Mouse (Mus musculus) CD8-positive naive resting alpha-beta T cell, adult 2 months (primary cell): ENCODE results near the gene Dad1.
"Not testable (repeated sequence)": the region's sequence is repeated elsewhere in the genome, so short reads cannot be mapped to it uniquely, and the experiment has no call there.

Experiments used
- DNase-seq, 2 experiments: peaks; one replicate each; pipeline ENCODE4 v3.0.0; 2022; ENCODE audit warnings: low read depth in 2 of 2, low spot score in 2 of 2

The Dad1 gene

DNA sequence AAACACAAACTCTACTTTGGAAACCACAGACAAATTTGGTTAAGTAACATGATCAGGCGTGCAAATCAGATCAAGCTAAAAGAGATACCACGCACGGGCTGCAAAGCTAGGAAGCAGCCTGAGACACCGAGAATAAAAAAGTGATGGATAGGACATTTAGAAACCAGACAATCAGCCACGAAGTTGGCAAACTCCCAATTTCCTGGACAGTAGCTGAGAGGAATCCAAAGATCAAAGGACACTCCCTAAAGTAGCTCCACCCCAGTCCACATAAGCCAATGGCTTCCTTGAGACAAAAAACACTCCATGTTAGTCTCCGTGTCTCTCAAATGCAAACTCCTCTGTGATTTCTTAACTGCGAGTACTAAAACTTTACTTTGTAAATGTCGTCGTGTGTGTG is 4.6 kb downstream of the Dad1 start:
- no peak for DNase-seq

- DNase-seq, result no peak
Measured at GRCm38 (mm10) chr14:54246232-54246631, 7.7 kb downstream of the Dad1 start.

DNA sequence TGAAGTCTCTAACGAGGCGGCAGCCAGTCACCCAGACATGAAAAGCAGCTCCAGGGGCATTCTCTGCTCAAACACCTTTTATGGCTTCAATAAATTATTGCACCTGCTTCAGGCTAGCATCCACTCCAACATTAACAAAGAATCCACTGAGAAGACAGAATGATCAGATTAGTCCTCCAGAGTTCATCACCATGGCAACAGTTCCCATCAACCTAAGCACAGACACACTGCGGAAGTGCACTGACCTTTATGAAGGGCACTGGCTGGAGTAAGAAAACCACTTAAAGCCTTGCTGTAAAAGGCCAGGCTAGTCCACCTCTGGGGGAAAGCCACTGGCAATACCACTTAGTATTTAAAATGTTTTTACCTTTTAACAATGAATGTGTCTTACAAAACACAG is 9.7 kb downstream of the Dad1 start:
- DNase-seq, result no peak

DNA sequence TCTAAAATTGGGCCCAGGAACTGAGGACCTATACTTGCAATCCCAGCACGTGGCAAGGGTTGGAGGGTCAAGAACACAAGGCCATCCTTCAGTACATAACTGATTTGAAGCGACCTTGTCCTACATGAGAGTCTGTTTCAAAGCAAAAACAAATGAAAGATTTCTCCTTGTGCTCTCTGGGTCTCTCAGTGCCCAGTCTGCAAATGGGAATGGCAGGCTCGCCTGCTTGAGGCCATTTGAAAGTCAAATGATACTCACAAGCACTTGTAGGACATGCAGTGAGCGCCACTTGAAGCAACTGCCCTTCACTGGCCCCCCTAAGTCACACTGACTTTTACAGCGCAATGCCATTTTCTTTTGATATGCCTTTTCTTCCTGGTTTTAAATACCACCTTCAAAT is 13.4 kb downstream of the Dad1 start:
- DNase-seq, result no peak

- peak; percentile 85 to 94 for DNase-seq
Measured at GRCm38 (mm10) chr14:54239002-54239736, 14.7 kb downstream of the Dad1 start.

DNA sequence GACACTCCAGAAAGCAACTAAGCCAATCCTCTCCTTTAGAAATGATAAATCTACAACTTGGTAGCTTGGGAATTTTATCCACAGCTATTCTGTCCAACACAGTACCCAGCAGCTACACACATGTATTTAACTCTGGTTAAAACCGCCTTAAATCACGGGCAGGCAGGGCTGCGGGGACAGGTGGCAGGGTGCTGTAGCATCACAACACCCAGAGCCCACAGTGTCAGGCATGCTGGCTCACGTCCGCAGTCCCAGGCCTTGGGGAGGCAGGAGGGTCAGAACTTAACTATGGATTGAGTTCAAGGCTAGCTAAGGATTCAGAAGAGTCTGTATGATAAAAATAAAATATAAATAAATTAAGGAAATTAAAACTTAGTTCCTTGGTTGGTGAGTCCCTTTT is 17.0 kb downstream of the Dad1 start:
- DNase-seq, result no peak

- no peak for DNase-seq
Measured at GRCm38 (mm10) chr14:54235825-54236540, 17.9 kb downstream of the Dad1 start.

DNA sequence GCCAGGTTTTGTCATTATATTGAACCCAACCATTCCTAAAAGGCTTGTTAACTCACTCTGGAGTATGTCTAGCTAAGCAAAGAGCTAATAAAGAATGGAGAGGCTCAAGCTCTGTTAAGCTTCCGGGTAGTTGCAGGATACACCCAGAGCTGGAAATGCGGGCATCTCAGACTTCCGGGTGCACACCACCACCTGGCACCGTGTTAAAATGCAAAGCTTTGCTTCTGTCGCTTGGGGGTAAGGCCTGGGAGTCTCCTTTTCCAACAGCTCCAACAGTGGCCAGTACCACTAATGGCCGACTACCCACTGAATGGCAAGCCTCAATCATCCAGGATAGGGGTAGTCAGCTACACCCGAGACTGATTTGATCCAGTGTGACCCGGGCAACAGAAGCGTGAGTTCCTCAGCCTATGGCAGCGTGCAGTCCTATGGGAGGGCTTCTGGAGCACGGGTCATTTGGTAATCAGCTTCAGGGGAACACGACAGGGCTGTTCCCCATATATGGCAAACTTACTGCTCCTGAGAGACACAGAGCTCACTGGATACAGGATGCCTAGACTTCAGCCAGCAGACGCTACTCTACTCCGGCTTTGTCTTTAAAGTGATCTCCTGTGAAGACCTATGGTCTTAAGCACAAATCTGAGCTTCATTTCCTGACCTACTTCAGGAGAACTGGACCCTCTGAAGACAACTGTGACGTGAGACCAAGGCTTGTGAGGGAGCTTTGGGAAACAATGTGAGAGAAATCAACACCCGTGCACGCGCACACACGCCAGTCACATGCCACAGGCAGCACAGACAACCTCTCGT is 19.5 kb downstream of the Dad1 start:
- DNase-seq, result no peak

GRCm38 (mm10) chr14:54233559-54234143 is 20.3 kb downstream of the Dad1 start:
- no peak for DNase-seq

DNA sequence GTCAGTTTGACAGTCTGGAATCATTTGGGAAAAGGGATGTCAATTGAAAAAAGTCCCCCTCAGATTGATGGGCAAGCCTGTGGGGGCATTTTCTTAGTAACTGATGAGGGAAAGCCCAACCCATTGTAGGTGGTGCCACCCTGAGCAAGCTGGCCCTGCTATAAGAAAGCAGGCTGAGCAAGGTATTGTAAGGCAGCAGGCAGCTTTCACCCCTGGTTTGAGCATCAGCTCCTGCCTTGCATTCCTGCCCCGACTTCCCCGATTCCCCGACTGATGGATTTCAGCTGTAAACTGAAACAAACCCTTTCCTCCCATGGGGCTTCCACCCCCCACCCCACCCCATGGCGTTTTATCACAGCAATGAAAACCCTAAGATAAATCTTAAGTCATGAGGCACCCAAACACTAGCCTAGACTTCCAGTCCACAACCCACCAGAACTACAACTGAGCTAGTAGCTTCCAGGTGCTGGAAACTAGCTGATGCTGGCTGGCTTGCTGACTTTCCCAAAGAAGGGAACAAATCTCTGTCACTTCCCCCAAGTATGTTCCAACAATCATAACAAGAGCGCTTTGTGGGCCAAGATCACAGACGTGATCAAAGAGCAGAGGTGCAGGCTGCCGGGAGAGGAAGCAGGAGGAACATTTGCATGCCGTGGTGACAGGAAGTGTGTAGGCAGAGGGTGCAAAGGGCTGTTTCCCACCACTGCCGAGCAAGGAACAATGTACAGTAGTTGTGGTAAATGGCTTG is 20.9 kb downstream of the Dad1 start:
- peak; percentile 82 to 84 for DNase-seq

- DNase-seq, result no peak
Measured at GRCm38 (mm10) chr14:54232143-54232542, 21.8 kb downstream of the Dad1 start.

- DNase-seq, result peak; percentile 74 to 79
Measured at GRCm38 (mm10) chr14:54231176-54231956, 22.5 kb downstream of the Dad1 start.

GRCm38 (mm10) chr14:54230638-54231150 is 23.2 kb downstream of the Dad1 start:
- no peak for DNase-seq

DNA sequence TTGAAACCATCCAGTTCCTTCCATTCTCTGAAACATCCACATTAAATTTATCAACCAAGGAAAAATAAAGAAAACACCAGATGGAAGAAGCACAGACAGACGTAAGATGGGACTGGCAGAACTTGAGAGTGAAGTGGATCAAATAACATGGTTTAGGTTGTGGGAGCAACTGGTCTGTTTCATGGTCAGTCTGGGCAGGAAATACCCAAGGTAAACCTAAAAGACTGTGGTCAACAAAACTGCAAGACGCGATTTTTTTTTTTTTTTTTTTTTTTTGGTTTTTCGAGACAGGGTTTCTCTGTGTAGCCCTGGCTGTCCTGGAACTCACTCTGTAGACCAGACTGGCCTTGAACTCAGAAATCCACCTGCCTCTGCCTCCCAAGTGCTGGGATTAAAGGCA is 24.1 kb downstream of the Dad1 start:
- DNase-seq, result not testable (repeated sequence)

GRCm38 (mm10) chr14:54228933-54229713 is 24.8 kb downstream of the Dad1 start:
- DNase-seq, result no peak

GRCm38 (mm10) chr14:54228501-54228900 is 25.4 kb downstream of the Dad1 start:
- DNase-seq, result no peak

DNA sequence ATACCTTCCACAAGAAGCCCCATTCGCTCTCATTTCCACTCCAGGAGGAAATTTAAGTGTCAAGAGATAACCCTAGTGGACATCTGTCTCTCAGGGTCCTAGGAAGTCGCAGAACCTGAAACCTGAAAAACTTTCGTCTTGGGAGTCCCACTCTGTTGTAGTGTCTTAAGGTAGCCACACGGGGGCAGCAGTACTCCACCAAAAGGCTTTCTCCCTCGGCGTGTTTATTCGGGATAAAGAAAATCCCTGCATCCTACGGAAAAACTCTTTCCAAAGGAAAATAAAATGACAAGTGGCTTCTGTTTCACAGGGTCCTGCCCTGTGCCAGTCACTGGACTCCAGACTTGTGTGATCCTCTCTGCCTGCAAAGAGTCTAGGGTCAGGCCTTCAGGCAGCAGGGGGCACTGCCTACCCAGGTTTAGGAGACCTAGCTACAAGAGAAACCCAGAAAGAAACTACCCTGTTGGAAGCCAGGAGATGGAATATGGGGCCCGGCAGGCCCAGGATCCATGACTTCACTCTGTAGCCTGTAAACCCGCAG is 25.9 kb downstream of the Dad1 start:
- peak; percentile 84 to 89 for DNase-seq

- peak; percentile 99 to 100 for DNase-seq
Measured at GRCm38 (mm10) chr14:54226911-54227811, 26.7 kb downstream of the Dad1 start.
